Mouse (Mus musculus) T-helper 2 cell (primary cell): ENCODE data around the gene Myom1.

ENCODE experiments used
- in situ Hi-C: fragments of 300-600 bp; cut with MboI, MseI; formaldehyde crosslinking; loops from one replicate; pipeline ENCODE4 v1.15.1; 2025; ENCODE audit warnings: high pct_unique_total_duplicates

The Myom1 gene

GRCm38 (mm10) chr17:70991706-70992625, 10.5 kb upstream of the Myom1 start:
- in situ Hi-C loops = loop anchor here (10.0 kb wide), 1 partner anchor 193 kb away; the partner anchor contains the start of gene Lpin2

- in situ Hi-C loops = loop anchor here (10.0 kb wide), 1 partner anchor 192 kb away; the partner anchor contains the start of gene Lpin2
Observed at GRCm38 (mm10) chr17:70992662-70993061, 9.8 kb upstream of the Myom1 start.

- in situ Hi-C loops = loop anchor here (10.0 kb wide), 1 partner anchor 191 kb away; the partner anchor contains the start of gene Lpin2
Observed at GRCm38 (mm10) chr17:70993385-70993807, 9.0 kb upstream of the Myom1 start.

GRCm38 (mm10) chr17:70994671-70995070, 7.8 kb upstream of the Myom1 start:
- in situ Hi-C loops = loop anchor here (10.0 kb wide), 1 partner anchor 190 kb away; the partner anchor contains the start of gene Lpin2

GRCm38 (mm10) chr17:70995551-70995950, 6.9 kb upstream of the Myom1 start:
- in situ Hi-C loops = loop anchor here (10.0 kb wide), 1 partner anchor 189 kb away; the partner anchor contains the start of gene Lpin2

- in situ Hi-C loops = loop anchor here (10.0 kb wide), 1 partner anchor 187 kb away; the partner anchor contains the start of gene Lpin2
Observed at GRCm38 (mm10) chr17:70997836-70998235, 4.6 kb upstream of the Myom1 start.

GRCm38 (mm10) chr17:70998400-70998975, 3.9 kb upstream of the Myom1 start:
- in situ Hi-C loops = loop anchor here (10.0 kb wide), 1 partner anchor 186 kb away; the partner anchor contains the start of gene Lpin2

- in situ Hi-C loops = loop anchor here (10.0 kb wide), 1 partner anchor 186 kb away; the partner anchor contains the start of gene Lpin2
Observed at GRCm38 (mm10) chr17:70999187-70999586, 3.2 kb upstream of the Myom1 start.

GRCm38 (mm10) chr17:71000255-71000654, 2.2 kb upstream of the Myom1 start:
- in situ Hi-C loops = no loop called here

- in situ Hi-C loops = no loop called here
Observed at GRCm38 (mm10) chr17:71001067-71001466, 1.4 kb upstream of the Myom1 start.

- in situ Hi-C loops = no loop called here
Observed at GRCm38 (mm10) chr17:71001699-71002080, 743 bp upstream of the Myom1 start.

GRCm38 (mm10) chr17:71002744-71003094, 286 bp downstream of the Myom1 start, which contains the start of gene Myl12a:
Myl12a (minus strand) TSS chr17:71002878.
- in situ Hi-C loops = no loop called here

GRCm38 (mm10) chr17:71003112-71003511, 679 bp downstream of the Myom1 start:
- in situ Hi-C loops = no loop called here

GRCm38 (mm10) chr17:71003721-71004120, 1.3 kb downstream of the Myom1 start:
- in situ Hi-C loops = no loop called here

- in situ Hi-C loops = no loop called here
Observed at GRCm38 (mm10) chr17:71004186-71004960, 1.9 kb downstream of the Myom1 start.

- in situ Hi-C loops = no loop called here
Observed at GRCm38 (mm10) chr17:71006976-71007375, 4.5 kb downstream of the Myom1 start.

- in situ Hi-C loops = no loop called here
Observed at GRCm38 (mm10) chr17:71008676-71009075, 6.2 kb downstream of the Myom1 start.

GRCm38 (mm10) chr17:71009751-71010150, 7.3 kb downstream of the Myom1 start:
- in situ Hi-C loops = no loop called here

GRCm38 (mm10) chr17:71010646-71011242, 8.3 kb downstream of the Myom1 start:
- in situ Hi-C loops = no loop called here

GRCm38 (mm10) chr17:71011931-71012662, 9.7 kb downstream of the Myom1 start:
- in situ Hi-C loops = no loop called here
